Mouse (Mus musculus) thymus, postnatal 36 days (tissue): Measurements from ENCODE around the gene Defb28.

Source experiments
- DNase-seq, 2 experiments: peaks; one replicate each; pipeline ENCODE4 v3.0.0; 2022; ENCODE audit warnings: mixed read lengths in 2 of 2

Defb28 gene

GRCm38 (mm10) chr2:152517981-152518380 is at the start of gene Defb28:
Gene Defb28 (plus strand): TSS chr2:152518255.
- no peak for DNase-seq

- no peak for DNase-seq
These were observed 47.1 kb upstream of the Defb28 start for GRCm38 (mm10) chr2:152470973-152471372.

DNA sequence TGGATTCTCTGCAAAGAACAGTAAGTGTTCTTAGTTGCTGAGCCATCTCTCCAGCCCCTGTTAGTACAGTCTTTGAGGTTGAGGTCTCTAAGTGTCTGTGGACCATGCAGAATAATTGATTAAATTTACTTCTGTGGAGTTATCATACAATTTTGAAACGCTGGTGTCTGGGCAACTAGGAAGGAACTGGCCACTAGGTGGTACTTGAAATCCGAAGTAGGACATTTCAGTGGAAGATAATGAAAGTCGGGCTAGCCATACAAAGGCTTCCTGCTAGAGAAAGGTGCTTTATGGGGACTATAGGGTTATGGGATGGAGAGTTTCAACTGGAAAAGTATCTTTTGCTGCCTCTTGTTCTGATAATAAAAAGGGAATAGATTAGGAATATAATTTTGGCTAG is 45.6 kb upstream of the Defb28 start:
- no peak for DNase-seq

DNA sequence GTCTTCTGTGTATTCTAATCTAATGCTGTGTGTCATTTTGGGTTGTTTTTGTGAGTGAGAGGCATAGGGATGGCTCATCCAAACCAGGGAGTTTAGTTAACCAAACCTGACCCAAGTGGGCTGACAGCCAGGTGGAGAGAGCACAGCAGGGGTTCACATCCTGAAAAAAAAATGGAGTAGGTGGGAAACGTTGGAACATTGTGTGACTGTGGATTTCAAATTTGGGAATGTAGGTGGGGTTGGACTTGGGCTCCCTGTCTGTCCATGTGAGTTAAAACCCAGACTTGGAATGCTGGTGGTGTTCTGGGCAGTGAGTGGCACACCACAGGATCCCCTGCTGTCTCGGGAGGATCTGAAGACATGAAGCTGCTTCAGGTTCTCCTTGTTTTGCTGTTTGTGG is 41.3 kb upstream of the Defb28 start, which contains the start of gene Defb20:
Defb20 (plus strand) TSS at position 301 of the 400 bp plus-strand sequence.
- DNase-seq, result no peak

GRCm38 (mm10) chr2:152480881-152481280 is 37.2 kb upstream of the Defb28 start:
- no peak for DNase-seq

DNA sequence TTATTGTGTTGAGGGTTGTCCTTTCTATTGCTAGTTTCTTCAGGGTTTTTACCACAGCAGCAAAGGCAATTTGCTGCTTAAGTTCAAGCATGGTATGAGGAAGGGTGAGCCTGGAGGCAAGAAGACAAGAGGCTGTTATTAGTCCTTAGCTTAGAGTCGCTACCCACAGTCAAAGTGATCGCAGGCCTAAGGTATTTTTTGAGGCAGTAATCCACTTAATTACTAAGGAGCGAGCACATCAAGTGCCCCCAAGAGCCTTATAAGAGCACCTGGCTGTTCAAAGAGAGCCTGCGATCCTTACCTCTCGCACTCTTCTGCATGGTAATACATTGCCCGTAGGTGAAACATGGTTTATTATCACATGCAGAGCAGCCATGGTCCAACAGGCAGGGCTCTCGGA is 36.3 kb upstream of the Defb28 start:
- DNase-seq, result no peak

DNA sequence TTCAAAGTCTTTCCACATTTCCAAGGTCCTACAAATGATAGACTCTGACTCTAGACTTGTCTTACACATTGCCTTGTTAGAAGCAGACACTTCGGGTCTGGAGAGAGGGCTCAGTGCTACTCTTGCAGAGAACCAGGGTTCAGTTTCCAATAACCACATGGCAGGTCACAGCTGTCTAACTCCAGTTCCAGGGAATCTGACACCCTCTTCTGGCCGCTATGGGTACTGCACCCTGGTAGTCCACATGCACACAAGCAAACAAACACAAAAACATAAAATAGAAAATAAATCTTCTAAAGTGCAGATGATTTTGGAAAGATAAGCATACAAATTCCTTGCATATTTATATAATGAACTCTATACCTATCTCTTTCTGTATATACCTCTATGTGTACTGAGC is 31.0 kb upstream of the Defb28 start:
- DNase-seq, result no peak

DNA sequence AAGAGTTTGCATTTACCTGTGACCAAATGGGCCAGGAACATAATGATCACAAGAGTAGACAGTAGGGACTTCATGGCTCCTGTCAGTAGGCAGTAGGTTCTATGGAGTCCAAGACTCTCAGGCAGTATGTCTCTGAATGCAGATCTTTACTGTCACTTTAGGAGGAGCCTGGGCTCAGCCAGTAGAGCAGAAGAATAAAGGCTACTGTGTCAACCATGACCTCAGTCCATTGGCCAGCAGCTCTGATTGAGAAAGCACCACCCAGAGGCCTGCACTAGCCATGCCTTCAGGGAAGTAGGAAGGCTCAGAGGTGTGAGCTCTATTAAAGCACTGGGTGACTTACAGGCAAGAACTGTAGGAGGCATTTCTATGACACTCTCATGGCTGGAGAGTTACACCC is 28.0 kb upstream of the Defb28 start, which contains the start of gene Defb22:
Defb22 (minus strand) TSS at position 101 of the 400 bp plus-strand sequence.
- no peak for DNase-seq

GRCm38 (mm10) chr2:152493151-152493550 is 24.9 kb upstream of the Defb28 start:
- DNase-seq, result no peak

DNA sequence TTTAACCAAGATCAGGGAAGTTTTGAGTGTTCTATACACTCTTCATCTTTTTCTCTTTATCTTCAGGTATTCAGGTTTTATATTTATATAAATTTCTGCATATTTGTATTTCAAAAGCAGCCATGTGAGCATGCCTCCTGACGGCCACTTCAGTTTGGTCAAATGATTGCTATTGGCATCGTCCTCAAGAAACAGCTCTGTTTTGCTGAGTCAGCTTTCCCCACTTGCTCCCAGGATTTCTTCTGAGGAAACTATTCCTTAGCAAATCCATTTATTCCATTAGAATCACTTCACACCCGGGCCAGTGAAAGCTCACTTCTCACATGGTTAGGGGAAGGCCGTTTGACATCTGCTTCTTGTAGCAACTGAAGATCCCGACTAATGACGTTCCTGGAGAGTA is 20.0 kb upstream of the Defb28 start:
- DNase-seq, result no peak

- DNase-seq, result no peak
These were observed 17.7 kb upstream of the Defb28 start for GRCm38 (mm10) chr2:152500204-152500862.

DNA sequence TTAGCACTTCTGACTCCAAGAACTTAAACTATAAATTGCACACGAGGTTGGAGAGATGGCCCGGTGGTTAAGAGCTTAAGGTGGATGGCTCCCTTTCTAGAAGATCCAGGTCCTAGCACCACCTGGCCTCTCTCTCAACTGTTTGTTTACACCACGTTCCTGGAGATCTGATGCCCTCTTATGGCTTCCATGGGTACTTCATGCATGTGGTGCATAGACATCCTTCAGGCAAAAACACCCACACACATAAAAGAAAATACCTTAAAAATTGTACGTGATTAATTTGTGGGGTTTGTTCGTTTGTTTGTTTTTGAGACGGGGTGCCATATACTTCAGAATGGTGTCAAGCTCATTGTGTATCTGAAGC is 17.2 kb upstream of the Defb28 start:
- no peak for DNase-seq

- DNase-seq, result no peak
These were observed 14.1 kb upstream of the Defb28 start for GRCm38 (mm10) chr2:152503950-152504349.

DNA sequence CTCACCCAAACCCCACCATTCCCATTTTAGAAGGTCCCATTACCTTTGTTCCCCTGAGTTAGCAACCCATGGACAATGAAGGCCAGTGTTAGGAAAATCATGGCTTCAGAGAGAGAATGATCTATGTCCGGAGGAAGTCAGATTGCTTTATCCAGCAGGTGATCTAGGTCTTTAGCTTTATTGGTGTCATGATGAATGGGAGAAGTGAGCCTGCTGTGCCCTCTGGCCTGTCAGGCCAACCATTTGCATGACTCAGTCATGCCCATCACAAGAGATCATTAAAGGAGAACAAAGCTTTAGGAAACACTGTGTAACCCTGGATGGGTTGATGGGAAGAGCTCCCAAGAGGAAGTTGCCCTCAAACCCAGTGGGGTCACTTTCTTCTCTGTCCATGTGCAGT is 6.5 kb upstream of the Defb28 start, which contains the start of gene Defb26:
Defb26 (minus strand) TSS at position 101 of the 400 bp plus-strand sequence.
- no peak for DNase-seq

DNA sequence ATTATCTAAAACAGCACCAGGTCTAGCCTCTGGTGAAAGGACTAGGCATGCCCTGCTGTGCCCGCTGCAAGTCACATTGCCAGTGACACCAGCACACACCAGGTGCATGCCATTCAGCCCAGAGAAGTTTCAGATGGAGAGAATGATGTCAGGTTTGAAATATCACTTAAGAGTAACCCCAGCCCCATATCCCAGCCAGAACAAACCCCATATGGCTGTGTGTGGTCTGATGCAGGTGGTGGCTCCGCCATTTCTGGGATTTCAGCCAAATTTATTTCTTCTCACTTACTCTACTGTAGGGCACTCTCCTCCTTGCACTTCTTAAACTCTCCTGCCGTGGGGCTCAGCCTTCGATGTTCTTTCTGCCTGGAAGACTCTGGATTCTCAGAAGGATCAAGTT is 2.0 kb upstream of the Defb28 start:
- DNase-seq, result no peak

DNA sequence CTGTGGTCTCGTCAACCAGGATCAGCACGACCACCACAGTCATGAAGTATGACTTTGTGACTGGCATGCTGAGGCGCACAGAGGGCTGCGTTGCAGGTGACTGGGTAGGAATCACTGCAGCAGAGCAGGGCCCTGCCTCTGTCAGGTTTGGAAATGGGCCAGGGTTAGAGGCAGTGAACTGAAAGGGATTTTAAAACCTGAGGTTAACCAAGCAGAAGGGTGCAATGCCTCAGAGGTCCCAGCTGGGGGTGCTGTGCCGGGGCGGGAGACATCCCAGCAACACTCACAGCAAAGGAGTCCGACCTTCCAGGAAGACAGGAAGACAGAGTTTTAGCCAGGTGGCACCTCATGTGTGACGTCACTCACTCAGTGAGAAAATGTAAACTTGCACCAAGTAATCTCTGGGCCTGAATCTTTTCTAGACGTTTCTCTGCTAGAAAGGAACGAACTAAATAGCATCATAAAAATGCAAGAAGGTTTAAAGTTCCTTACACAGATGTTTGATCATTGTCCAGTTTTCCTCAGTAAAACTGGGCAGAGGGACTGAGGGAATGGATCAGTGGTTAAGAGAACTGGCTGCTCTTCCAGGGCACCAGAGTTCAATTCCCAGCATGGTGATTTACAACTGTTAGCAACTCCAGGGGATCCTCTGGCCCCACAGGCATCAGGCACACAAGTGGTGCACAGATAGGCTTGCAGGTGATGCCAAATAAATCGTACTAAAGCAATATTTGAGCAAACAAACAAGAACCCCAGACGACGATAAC is 22.1 kb downstream of the Defb28 start, which contains the start of gene Defb29:
Defb29 (minus strand) TSS at position 155 of the 767 bp plus-strand sequence.
- DNase-seq, result no peak

- DNase-seq, result no peak
These were observed 23.9 kb downstream of the Defb28 start for GRCm38 (mm10) chr2:152541979-152542378.

GRCm38 (mm10) chr2:152542897-152543296 is 24.8 kb downstream of the Defb28 start:
- no peak for DNase-seq

GRCm38 (mm10) chr2:152543478-152543877 is 25.4 kb downstream of the Defb28 start:
- DNase-seq, result no peak

- DNase-seq, result no peak
These were observed 26.6 kb downstream of the Defb28 start for GRCm38 (mm10) chr2:152544691-152545090.

GRCm38 (mm10) chr2:152548124-152548523 is 30.1 kb downstream of the Defb28 start:
- DNase-seq, result no peak

GRCm38 (mm10) chr2:152553774-152554423 is 35.8 kb downstream of the Defb28 start:
- DNase-seq, result peak; percentile 9 to 22

DNA sequence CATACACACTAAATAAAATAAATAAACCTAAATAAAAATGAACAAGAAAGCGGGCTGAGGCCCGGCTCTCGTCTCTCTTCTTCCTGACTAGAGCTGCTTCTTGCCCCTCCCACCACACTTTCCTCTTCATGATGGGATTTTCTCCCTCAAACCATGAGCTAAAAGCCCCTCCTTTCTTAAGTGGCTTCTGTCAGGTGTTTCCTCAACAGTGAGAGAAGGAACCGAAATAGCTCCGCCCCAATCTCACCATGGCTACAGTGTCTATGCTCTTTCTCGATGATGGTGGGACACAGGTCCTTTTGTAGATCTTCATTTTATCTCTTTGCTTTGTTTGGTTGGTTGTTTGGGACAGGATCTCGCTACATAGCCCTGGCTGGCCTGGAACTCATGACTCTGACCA is 38.6 kb downstream of the Defb28 start:
- no peak for DNase-seq

DNA sequence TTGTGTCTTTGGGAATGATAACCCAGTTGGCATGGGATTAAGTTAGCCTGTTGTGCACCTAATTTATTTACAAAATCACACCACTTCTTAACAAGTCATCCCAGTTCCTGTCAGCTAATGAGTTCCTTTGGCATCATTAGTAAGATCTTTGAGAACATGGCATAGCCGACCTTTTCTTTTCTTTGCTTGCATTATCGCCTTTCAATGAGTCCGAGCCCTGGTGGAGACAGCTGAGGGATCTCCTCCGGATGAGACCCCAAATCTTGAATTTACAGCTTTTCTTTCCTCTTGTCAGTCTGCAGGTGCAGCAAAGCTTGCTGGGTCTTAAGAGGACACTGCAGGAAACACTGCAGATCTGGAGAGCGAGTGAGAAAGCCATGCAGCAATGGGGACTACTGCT is 51.0 kb downstream of the Defb28 start, which contains the start of gene Gm17416:
Gm17416 (plus strand) TSS at position 301 of the 400 bp plus-strand sequence.
- DNase-seq, result no peak
